Mouse (Mus musculus): ENCODE measurements around the gene 1700123O20Rik.

1700123O20Rik gene

DNA sequence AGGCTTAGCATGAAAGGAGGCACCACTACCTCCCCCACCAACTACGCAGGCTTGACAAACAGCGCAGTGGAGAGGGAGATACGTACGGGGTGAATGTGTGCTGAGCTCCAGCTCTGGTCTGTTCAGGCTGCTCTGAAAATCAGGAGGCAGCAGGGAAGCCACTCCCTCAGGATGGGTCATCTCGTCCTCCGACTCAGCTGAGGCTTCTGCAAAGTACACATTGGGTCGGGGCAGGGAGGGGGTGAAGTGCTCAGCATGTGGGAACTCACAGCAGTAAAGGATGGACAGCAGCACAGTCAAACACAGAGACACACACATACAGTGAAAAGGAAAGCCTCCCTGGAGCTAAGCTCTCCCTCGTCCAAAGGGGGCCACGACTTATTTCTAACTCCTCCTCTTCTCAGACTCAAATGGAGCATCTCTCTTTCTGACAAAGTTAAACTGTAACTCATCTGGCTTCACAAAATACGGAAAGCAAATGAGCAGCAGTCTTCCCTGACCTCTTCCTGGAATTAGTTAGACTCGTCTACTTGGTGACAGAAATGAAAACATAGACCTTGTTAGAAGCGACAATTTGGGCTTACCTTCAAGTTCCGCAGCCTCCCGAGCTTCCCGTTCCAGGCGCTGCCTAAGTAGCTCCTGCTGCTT lies 7.2 kb upstream of the 1700123O20Rik start:
- DNase-seq, result no peak

GRCm38 (mm10) chr14:54682396-54682795 lies 3.6 kb upstream of the 1700123O20Rik start:
- DNase-seq, result no peak

DNA sequence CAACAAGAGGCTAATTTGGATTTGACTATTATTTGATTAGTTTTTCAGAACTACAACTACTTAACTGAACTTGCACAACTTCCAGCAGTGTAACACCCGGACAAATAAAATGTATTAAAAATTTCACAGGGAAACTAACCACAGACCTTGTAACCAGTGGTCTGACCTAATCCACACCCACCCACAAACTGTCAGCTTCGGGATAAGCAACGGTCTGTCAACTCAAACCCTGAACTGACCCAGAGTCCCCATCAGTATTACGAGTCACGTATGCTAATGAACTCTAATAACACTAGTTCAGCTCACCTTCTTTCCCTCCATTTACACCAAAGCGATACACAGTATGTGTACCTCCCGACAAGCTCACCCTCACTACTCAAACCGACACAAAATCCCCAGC lies 545 bp upstream of the 1700123O20Rik start:
- no peak for DNase-seq

GRCm38 (mm10) chr14:54686522-54687143 lies 617 bp downstream of the 1700123O20Rik start, which contains the start of gene Acin1:
Gene Acin1, minus strand, starts transcription at chr14:54686931.
- peak; percentile 100 for DNase-seq

- no peak for DNase-seq
Measured at GRCm38 (mm10) chr14:54687251-54687650, 1.2 kb downstream of the 1700123O20Rik start.

DNA sequence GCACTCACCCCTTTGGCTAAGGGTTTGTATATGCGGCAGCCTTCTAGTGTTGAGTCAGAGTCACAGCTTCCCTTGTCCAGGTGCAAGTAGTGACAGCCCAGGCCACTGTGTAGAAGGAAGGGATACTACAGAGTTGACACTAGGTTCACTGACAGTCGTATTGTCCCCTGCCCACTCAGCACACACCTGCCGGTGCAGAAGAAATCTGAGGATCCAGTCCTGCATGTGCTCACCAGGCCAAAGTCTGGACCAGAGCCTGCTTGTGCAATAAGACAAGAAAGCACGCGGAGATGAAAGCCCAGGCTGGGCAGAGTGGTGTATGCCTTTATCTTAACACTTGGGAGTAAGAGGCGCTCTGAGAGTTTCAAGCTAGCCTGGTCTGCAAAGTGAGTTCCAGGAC lies 9.0 kb downstream of the 1700123O20Rik start:
- DNase-seq, result no peak

- no peak for DNase-seq
Measured at GRCm38 (mm10) chr14:54696752-54697151, 10.7 kb downstream of the 1700123O20Rik start.

GRCm38 (mm10) chr14:54698733-54699132 lies 12.7 kb downstream of the 1700123O20Rik start, which contains the start of gene Gm29776:
Gene Gm29776, minus strand, starts transcription at chr14:54698833.
- no peak for DNase-seq

DNA sequence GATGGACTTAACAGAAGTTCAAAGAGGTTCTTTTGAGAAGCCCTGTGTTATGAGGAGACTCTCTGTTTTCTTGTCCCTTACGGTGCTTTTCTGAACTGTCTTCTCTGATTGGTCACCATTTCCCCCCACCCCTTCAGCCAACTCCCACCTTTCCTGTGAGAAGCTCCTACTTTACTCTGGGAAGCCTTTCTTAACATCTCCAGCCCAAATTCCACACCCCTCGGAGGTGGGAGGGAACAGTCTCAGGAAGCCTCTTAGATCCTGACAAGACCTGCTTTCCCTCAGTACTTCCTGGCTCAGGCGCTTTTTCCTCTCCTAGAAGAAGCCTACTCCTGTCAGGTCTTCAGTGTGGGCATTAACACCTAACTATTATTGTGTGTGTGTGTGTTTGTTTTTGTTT lies 13.6 kb downstream of the 1700123O20Rik start:
- no peak for DNase-seq

- peak; percentile 79 to 85 for DNase-seq
Measured at GRCm38 (mm10) chr14:54701298-54701697, 15.3 kb downstream of the 1700123O20Rik start.

DNA sequence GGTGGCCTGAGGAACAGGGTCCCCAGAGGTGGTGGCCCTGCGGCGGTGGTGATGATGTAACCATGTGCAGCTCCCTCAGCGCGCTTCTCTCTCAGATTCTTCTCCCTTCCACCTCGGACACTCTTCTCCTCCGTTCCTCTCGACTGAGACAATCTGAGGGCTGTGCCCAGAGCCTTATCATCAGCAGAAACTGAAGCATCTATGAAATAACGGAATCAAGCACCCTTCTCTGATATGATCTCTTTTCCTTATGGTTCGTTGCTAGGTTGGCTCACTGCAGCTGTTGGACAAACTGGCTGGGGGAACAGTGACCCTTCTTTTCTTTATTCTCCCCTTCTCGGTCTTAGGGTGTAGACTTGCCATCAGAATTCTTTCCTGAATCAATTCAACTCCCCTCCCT lies 17.2 kb downstream of the 1700123O20Rik start:
- DNase-seq, result no peak

DNA sequence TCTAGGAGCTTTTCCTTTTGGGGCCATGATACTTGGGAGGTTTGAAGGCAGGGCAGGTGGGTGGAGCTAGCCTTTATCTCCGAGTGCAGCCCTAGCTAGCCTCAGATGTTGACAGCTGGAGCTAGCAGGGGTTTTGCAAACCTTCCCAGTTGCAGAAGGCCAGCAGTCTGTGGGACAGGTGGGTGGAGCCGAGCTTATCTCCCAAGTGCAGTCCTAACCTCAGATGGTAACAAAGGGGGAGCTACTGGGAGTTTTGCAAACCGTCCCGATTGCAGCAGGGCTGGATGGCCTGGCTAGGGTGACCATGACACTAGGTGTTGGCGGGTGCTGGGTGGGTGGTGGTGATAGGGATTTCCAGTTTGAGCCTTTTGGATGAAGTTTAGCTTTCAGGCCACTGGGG lies 19.8 kb downstream of the 1700123O20Rik start:
- no peak for DNase-seq

GRCm38 (mm10) chr14:54706589-54707320 lies 20.7 kb downstream of the 1700123O20Rik start:
- no peak for DNase-seq

- DNase-seq, result no peak
Measured at GRCm38 (mm10) chr14:54709054-54709453, 23.0 kb downstream of the 1700123O20Rik start.

GRCm38 (mm10) chr14:54712074-54712473 lies 26.1 kb downstream of the 1700123O20Rik start, which contains the start of gene Cebpe:
Gene Cebpe, minus strand, starts transcription at chr14:54712174.
- no peak for DNase-seq

- DNase-seq, result peak; percentile 53 to 67
Measured at GRCm38 (mm10) chr14:54712861-54713260, 26.8 kb downstream of the 1700123O20Rik start.

GRCm38 (mm10) chr14:54714121-54714520 lies 28.1 kb downstream of the 1700123O20Rik start:
- peak; percentile 61 to 75 for DNase-seq

- DNase-seq, result peak; percentile 32 to 68
Measured at GRCm38 (mm10) chr14:54714617-54715081, 28.6 kb downstream of the 1700123O20Rik start.

GRCm38 (mm10) chr14:54715402-54715801 lies 29.4 kb downstream of the 1700123O20Rik start:
- no peak for DNase-seq

DNA sequence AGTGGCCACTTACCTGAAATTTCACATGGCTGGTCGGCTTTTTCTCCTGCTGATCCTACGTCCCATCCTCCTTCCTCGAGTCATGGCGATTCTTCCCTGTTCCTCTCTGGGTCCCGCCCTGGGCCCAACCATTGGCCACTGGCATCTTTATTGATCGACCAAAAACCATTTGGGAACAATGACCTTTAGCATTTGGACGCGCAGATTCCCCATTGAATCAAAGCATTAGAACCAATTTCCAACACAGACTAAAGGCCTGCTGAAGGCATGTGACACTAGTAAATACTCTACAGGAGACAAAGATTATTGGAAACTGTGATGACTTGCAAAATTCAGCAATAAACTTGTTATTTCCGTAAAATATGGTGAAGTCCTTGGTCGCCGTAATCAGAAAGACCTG lies 34.0 kb downstream of the 1700123O20Rik start:
- no peak for DNase-seq

DNA sequence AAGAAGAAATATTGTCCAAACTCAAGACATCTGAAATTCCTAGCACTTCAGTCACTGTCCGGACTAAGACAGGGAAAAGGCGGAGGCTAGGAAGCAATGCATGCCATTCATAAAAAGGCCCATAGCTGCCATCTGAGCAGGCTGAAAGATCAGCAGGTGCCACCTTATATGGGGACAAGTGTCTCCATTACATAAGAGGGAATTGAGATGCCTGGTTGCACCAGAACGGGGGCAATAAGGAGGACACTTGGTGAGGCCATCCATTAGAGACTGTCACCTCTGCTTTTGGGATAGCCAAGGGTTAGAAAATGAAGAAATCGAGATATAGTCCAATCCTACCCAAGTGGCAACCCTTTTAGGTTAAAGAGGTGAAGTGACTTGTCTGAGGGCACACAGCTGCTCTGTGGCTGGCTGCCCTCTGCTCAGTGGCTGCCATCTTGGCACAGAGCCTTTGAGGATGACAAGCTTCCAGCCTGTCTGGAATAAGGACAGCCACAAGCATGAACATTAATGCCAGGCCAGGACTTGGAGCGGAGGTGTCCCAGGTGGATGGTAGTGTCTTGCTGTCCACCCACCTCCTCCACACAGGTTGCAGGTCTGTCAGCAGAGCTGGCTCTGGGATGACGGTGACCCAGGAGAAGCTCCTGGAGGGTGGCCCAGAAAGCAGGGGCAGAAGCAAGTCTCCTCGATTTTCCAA lies 34.8 kb downstream of the 1700123O20Rik start:
- DNase-seq, result peak in 1 of 2 experiments; percentile 50

- DNase-seq, result no peak
Measured at GRCm38 (mm10) chr14:54721711-54722110, 35.7 kb downstream of the 1700123O20Rik start.

GRCm38 (mm10) chr14:54724049-54724448 lies 38.0 kb downstream of the 1700123O20Rik start:
- DNase-seq, result no peak

Data from kidney, postnatal 25 days (tissue).